Mouse (Mus musculus) gastrocnemius, adult 18-20 months (tissue): Measurements from ENCODE around the gene Ddc. TPM values are rescaled to one million over a fixed set of nuclear protein-coding genes. Genes with fewer than 3 reads are reported as not detected.

Source experiments
- DNase-seq: peaks from one replicate; pipeline ENCODE4 v3.0.0; 2021; ENCODE audit warnings: low spot score
- total RNA-seq, 2 experiments: library from RNA; stranded (reverse); gene quantifications; 2 replicates each; pipeline ENCODE4 v1.2.3; 2021

Ddc gene
- total RNA-seq, 2 experiments from 2014 or later: 0.66 to 0.71 TPM

DNA sequence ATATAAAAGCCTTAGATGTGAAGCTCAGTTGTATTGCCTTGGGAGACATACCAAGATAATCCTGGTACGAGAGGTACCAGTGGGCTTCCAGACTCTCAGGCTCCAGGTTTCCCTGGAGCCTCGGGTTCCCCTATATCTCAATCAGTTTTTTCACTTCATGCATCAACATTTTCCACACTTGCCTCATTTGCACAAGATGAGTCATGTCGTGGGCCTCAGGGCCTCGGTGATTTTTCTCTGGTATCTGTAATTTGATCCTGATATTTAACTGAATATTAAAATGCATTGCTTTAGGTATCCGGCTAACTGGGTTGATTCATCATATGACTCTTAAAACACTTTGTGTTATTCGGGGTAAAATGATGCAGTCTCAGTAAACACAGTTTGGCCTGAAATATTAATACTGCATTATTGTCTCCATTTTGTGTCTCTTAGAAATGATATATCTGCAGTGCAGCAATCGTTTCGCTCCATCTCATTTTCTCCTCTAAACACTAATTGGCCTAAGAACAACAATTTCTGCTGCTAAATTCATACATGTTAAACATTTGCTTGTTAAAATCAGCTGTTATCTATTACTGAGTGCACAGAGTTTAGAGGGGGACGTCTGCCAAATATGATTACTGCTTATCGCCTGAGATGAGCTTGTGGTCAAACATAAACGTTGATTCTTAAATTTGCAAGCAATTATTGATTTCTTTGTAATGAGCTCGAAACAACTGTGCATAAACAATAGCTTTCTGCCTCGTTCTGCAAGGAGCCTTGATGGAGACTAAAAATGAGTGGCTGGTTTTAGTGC lies 48.2 kb downstream of the Ddc start:
- no peak for DNase-seq

DNA sequence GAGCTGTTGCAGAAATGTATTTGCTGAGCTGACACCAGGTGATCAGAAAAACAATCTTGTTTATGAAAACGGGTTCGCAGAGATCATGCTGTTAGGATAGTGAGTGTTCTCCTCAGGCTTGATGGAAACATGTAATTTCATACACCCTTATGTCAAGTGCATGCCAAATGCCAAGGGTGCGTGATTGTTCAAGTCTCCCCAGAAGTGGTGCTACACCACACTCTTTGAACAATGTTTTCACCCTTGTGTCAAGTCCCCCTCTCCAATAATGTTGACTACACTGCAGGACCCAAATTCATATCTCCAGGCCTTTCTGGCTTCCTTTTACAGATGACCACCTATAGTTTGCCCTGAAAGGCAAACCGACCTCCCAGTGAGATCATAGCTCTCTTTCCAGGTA lies 49.5 kb downstream of the Ddc start:
- DNase-seq: no peak

DNA sequence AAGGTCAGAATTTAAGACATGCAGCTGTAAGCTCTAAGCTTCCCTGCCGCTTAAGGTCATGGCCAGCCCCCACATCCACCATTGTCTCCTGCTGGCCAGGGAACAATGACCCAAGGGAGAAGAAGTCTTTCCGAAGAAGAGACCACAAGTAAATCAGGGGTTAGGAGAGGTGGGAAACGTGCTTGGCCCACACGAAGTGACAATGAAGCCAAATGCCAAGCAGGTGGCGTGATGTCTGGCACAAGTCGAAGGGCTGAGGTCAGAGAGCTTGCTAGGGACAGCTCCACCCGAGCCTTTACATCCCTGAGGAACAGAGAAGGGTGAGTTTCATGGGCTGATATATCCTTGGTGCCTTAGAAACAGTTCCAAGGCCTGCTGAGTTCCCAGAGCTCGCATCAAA lies 52.9 kb downstream of the Ddc start:
- peak; percentile 81 for DNase-seq

DNA sequence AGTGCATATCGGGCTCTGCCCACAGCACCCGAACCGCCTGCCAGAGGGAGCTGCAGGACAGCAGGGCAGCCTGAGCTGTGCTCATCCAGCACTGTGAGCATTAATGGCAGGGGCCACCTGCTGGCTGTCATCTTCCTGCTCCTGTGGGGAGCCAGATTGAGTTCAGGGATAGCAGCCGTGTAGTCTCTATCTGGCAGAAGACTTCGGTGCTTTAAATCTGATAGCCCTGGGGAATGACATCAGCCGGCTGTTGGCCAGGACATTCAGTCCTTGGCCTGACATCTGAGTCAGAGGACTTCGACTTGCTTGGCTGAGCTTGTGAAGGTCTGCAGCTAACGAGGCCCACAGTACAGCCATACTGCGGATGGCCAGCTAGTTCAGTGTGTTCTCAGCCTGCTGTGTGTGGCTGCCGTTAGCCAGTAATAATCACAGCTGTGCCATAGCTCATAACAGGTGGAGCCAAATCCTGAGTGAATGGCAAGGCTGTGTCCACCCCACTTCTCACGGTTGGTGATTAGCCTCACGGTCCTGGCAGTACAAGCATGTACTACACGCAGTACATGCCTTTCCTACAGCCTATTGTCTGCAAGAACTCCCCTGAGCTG lies 53.5 kb downstream of the Ddc start:
- peak; percentile 98 for DNase-seq

DNA sequence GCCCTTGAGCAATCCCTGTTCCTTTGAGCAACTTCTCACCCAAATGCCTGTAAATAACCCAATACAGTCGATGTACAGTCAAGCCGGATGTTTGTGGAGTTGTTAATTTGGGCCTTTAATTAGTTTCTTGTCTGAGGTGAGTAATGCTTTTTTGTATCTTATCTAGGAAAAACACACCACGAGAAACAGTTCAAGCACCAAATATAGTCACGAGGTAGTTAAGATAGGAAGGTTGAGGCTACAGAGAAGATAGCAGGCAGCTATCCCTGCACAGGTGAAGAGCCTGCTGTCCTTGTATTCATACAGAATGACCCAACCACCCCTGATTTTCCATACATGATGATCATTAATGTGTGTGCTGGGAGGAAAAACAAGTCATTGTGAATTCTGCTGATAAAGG lies 56.4 kb downstream of the Ddc start:
- no peak for DNase-seq

DNA sequence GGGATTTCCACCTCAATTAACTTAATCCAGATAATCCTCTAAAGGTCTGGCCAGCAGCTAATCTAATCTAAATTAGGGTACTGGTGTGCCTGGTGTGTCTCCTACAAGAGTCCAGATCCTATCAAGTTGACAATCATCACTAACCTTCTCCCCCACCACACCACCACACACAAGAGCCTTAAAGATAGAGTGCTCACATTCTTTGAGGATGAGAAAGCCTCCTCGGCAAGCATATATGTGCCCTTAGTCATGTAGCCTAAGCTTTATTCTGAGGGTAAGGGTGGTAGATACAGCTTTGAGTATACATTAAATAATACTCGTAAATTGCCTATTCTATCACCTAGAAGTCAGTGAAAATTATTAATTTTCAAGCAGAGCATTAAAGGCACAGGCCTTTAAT lies 57.2 kb downstream of the Ddc start:
- DNase-seq: no peak

DNA sequence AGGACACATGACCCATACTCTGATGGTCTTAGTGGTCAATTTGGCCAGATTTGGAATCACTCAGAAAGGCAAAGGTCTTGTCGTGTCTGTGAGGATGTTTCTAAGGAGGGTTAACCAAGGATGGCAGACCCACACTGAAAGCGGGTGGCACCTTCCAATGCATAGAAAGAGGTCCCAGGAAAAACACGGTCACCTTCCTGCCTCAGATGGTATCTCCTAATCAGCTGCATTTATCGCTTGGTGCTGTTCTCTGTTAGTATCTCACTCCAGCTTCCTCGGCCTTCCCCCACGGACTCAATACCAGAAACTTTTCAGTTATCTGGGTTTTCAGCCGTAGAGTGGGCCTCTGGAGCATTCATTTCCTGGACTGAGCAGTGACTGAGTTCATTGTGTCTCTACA lies 58.1 kb downstream of the Ddc start:
- no peak for DNase-seq

DNA sequence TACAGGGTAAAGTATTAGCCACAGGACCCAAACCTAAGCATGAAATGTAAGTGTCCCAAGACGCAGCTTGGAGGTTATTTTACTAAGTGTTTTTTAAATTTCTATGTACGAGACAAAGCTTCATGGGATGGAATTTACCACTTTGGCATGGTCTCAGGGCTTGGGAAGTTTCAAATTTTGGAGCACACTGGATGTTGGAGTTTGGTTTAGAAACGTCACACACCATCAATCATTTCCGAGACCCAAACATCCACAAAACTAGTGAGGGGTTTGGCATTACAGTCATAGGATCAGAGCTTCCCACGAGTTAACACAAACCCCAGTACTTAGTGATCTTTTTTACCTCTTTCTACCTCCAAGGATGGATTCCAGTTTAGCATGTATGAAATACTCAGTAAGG lies 60.6 kb downstream of the Ddc start:
- DNase-seq: no peak

DNA sequence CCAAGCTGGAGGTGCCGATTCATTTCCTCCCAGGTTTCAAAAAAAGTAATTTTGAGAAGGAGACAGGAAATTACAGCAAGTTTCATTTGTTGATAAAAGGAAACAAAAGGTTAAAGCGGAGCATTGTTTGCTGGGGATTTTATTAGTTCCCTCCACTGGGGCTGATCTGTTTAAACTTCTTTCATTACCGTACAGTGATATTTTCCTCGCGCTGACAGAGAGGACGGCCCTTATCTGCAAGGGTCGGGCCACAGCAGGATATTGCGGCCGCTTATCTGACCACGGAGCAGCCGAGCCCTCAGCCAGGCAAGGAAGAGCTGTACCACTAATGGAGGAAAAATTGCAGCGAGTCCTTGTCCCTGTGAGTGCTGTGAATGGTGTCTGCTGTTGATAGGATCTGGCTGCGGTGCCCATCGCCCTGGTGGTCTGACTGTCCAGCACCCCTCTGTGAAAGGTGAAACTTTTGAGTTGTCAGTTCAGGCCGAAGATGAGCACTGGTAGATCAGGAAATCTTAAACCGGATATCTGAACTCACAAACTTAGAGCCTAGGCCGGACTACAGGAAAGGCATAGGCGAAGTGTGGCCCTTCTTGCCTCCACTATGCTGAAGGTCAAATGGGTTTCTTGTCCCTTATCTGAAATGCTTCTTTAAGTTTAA lies 61.1 kb downstream of the Ddc start:
- DNase-seq: no peak

DNA sequence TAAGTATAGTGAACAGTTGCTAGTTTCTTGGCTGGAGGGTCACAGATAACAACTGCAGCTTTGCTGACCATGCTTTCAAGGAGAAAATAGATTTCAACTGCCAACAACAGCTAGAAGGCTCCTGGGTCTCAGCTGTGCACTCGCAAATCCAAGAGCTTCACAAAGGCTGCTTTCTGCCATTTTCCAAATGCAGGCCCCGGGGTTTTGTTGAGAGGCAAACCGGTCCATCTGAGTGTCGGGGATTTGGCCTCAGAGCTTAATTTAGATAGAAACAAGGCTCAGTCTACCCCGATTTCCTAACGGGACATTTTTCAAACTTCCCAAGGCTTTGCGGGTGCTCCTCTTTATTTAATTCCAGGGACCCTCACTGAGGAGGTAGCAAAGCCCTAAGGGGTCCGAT lies 61.7 kb downstream of the Ddc start:
- no peak for DNase-seq

DNA sequence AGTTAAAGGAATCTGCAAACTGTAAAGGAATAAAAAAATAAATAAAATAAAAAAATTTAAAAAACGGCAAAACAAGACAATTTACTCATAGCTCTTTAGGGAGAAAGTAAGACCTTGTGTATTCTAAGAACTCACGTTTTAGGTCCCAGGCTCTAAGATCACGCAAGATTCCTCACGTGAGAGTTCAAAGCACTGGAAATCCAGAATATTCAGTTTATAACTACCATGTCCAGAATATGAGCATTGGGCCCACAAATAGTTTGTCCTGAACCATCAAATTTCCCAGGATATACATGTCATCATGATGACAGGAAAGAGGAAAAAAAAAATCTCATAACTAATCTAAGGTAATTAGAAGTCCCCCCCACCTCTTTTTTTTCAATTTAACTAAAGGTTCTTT lies 62.2 kb downstream of the Ddc start:
- no peak for DNase-seq

DNA sequence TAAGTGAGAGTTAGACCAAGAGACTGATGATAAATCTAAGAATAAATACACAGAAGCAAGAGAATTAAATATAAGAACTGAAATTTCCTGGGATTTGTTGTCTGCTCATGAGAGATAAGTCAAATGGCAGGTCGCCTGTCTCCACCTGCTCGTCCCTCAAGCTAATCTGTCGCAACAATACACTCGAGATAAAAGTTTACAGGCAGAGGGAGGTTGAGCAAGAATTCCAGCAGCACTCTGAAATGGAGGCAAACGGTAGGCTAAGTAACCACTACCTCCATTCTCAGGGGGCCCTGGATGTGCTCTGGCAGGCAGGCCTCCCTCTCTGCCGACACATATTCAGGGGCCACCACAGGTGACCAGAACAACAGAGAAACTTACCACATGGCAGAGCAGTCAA lies 62.6 kb downstream of the Ddc start:
- no peak for DNase-seq

DNA sequence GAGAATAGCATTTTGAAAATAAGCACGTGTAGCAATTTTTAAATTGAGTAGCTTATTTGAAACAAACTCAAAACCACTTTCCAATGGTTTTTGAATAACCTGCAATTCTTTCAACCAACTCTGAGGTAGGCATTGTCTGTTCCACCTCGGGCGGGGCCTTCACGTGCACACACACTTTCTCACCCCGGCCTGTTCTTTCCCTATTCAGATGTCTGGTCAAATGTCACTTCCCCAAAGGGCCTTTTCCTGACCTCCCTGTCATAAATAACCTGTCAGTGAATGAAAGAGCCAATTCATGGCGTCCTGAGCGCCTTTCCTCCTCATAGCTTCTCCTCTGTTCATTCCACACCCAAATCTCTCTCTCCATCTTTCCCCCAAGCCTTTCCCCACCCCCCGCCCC lies 64.8 kb downstream of the Ddc start:
- DNase-seq: no peak

DNA sequence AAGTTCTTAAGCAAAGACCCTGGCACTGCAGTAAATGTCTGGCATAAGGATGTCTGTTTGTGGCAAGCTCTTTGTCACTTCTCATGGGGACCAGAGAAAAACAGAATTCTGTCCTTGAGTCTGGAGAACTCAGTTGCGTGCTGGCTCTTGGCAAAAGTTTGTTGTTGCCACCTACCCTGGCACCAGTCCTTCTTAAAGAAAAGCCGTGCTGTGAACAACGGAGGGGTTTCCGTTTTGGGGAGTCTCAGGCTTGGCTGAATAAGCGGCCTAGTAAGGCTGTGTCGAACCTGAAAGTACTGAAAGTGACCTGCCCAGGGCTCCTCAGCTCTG lies 65.2 kb downstream of the Ddc start:
- no peak for DNase-seq

DNA sequence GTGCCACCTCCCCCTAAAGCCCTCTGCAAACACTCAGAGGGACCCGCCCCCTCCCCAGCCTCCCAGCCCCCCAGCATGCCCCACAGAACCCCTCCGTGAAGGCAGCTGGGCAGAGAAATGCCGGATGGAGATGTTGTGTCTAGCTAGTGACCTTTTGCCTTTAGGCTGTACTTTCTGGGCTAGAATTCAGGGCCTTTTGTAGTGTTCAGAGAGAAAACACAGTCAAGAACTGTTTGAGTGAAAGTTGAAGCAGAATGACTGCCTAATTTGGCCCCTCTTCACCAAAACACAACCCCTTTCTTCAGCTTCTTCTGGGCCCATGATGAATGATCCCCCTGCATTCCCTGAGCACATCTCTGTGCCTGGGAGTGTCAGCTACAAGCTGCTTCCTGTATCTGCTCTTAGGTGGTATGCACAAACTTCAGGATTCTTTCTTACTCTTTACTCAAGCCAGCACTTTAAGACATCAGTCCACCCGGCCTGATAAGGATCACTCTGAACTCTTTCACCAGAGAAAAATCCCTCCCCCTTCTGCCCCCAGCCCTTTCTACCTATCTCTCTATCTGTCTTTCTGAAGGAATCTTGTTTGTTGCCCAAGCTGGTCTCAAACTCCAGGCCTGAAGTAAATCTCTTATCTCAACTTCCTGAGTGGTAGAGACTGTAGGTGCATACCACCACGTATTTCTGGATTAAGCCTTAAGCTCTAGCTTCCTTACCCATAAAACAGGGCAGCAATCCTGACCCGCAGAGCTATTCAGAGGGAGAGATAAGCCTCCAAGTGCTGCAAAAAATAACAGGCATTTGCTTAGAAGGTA lies 65.8 kb downstream of the Ddc start:
- no peak for DNase-seq

DNA sequence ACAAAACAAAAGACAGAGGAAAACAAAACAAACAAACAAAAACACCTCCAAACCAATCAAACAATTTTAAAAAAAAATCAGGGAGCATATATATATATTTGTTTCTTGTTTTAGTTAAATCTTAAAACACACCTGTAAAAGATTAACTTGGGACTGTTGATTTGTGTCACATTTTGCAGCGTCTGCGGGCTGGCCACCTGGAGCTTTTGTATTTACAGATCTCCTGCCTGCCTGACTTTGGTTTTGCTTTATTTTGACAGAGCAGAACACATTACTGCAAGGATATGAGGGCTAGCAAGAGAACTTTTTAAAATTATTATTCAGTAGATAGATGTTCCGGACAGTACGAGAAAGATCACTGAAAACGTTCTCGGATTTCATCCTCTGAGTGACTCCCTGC lies 66.4 kb downstream of the Ddc start:
- no peak for DNase-seq

DNA sequence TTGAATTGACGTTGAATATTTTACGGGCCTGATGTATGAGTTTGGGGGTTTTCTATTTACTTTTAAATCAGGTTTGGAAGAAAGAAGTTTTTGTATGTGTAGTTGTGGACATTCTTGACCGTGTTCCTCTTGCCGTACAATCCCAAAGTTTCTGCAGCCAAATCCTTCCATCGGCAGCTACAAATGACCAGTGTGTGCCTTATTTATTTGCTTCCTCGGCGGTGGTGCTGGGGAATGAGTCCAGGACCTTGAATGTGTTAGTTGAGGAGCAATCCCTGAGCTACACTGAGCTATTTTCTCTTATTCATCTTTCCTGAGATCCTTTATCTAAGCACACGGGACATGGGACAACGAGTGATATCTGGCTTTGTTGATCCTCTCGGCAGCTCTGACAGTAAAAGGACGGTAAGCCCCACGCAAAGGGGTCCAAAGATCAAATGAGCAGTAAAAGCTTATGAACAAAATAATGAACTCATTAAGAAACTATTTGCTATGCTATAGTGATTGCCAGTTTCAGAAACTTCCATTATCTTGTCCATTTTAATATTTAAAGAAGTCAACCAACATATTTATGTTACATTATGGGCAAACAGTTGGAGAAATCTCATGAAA lies 67.0 kb downstream of the Ddc start:
- DNase-seq: no peak

DNA sequence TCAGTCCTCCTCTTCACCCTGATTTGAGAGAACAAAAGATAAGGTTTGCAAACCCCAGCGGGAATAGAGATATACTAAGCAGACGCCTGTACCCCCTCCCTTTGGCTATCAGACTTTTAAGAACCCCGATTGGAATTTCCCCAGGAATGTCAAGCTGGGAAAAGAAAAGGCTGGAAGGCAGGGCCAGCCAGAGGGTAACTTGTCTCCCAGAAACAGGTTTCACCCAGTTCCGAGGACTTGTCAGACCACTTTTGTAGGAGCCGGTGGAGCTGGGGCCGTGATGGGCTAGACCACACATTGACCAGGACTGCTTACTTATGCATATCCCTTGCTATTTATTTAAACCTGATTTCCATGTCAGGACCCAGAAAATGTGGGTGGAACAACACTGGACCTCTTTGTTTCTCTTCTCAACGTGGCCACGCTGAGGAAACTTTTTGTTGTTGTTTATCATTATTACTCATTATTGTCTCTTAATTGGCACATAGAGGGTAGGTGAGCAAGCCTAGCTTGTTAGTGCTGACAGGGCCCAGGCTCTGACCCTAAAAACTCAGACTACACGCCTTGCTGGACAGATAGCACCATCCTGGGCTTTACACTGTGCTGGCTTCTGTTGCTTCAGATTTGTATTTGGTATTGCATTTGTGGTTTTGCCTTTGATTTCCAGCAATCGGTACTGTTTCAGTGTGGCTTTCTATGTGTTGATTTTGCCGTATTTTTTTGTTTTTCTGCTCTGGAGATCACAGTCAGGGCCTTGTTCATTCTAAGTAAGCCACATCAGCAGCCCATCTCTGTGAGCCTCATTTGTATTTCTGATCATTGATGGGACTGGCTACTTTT lies 68.6 kb downstream of the Ddc start:
- no peak for DNase-seq

DNA sequence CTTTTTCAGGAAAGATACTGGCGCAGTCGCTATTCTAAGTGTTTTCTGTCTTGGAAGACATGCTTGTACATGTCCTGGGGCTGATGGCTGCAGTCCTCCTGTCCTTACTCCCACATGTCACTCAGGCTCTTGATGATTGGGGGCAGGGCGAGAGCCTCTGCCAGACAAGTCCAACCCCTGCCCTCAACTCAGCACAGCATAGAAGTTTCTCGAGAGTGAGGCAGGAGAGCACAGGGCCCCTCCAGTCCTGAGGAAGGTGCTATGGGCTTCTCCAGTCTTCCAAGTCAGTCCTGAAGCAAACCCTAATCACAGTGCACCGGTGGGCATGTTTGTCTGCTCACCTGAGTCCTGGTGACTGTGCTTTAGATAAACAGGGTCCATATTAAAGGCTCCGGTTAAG lies 69.2 kb downstream of the Ddc start:
- DNase-seq: no peak

DNA sequence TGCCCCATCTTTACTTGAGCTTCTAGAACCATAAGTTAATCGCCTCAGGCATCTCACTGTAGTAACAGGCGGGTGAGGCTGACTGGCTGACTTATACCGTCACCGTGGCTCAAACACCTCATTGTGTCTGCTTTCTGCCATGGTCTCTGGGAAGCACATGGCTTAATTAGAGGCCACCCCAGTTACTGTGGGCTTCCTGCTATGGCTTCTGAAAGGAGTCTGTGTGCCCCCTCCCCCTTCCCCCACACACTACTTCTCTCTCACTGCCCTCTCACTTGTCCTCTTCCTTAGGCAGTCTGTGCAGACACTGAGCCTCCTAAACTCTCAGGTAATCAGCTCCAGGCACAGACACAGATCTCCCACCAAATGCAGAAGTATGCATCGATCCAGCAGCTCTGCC lies 69.7 kb downstream of the Ddc start:
- no peak for DNase-seq

DNA sequence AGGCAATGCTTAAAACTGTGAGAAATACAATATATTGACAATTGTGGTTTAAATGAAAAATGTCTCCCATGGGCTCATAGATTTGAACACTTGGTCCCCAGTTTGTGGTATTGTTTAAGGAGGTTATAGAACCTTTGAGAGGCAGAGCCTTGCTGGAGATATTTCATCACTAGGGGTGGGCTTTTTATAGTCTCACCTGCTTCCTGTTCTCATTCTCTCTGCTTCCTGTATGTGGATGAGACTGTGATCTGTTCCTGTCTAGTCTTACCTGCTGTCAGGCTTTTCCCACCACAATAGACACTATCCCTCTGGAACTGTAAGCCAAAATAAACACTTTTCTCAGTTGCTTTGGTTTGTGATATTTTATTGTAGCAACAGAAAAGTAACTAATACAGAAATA lies 71.5 kb downstream of the Ddc start:
- DNase-seq: no peak
